Mouse (Mus musculus) hindbrain, embryonic 12.5 days (tissue): ENCODE results near the gene Mast2. TPM values are rescaled to one million over a fixed set of nuclear protein-coding genes. Genes with fewer than 3 reads are reported as not detected.

ENCODE experiments used
- ATAC-seq: fragments of 200-750 bp; cut with Nextera tagmentation; 2 replicates; pipeline ENCODE4 v1.8.0; 2017; ENCODE audit warnings: moderate TSS enrichment; ENCODE audit not compliant: low FRiP score
- H3K27ac ChIP-seq: fragments of 300-500 bp; sonication (generic); 2 replicates; pipeline ENCODE4 v1.5.1; 2016; ENCODE audit warnings: mild to moderate bottlenecking
- H3K27me3 ChIP-seq: fragments of 300-500 bp; sonication (generic); 2 replicates; pipeline ENCODE4 v1.6.1; 2016; ENCODE audit warnings: mild to moderate bottlenecking
- H3K36me3 ChIP-seq: fragments of 300-500 bp; sonication (generic); 2 replicates; pipeline ENCODE4 v1.6.1; 2016; ENCODE audit warnings: mild to moderate bottlenecking
- H3K4me1 ChIP-seq: fragments of 300-500 bp; sonication (generic); 2 replicates; pipeline ENCODE4 v1.6.1; 2016
- H3K4me2 ChIP-seq: fragments of 300-500 bp; sonication (generic); replicated peaks from 2 replicates; pipeline ENCODE4 v1.6.1; 2016; ENCODE audit warnings: mild to moderate bottlenecking
- H3K4me3 ChIP-seq: fragments of 300-500 bp; sonication (generic); 2 replicates; pipeline ENCODE4 v1.5.1; 2016; ENCODE audit warnings: mild to moderate bottlenecking
- H3K9ac ChIP-seq: fragments of 300-500 bp; sonication (generic); 2 replicates; pipeline ENCODE4 v1.6.1; 2016; ENCODE audit warnings: mild to moderate bottlenecking, moderate library complexity
- H3K9me3 ChIP-seq: fragments of 300-500 bp; sonication (generic); replicated peaks from 2 replicates; pipeline ENCODE4 v1.6.1; 2016; ENCODE audit warnings: mild to moderate bottlenecking
- WGBS: fragments of 180-500 bp; shearing (Covaris S2); methylation state at CpG from one replicate; pipeline ENCODE4 v1.1.7; 2016; 5-methylcytosine and 5-hydroxymethylcytosine counted together
- polyA plus RNA-seq: library from polyadenylated mRNA; unstranded; fragments of >200 nt; fragmentation: Nextera tagmentation; extraction: Ambion mirVana; gene quantifications from 2 replicates; pipeline ENCODE4 v1.2.1, GENCODE M21; 2016

The Mast2 gene
- polyA plus RNA-seq, 1 experiment from 2014 or later = 43.2 TPM

DNA sequence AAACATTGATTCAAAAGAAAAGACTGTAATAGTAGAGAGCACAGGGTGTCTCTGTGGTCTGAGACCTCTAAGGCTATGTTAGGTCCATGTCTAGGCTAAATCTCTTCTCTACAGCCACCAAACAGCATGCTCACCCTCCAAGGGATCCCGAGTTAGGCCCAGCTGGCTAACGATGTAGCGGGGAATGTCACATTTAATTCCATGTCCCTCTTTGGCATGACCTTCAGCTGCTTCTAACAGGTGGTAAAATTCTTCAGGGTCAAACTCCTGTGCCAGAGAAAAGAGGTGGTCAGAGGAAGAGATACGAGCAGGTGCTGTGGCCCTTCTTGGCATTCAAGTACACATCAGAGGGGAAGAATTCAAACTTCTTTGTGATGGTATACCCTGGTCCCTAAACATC lies 146.4 kb downstream of the Mast2 start:
- Histone ChIP-seq H3K9ac (no peak overlapping the region), H3K4me3 (no peak overlapping the region), H3K9me3 (no peaks in the 10 kb centered on the region), H3K27me3 (no peaks in the 10 kb centered on the region), H3K4me2 (no peak overlapping the region), H3K36me3 (peaks cover 90% of the 10 kb centered on the region), H3K4me1 (no peaks in the 10 kb centered on the region), H3K27ac (no peak overlapping the region)
- ATAC-seq = no peak
- WGBS = 93% methylated on average over 4 of the region's 4 CpGs

DNA sequence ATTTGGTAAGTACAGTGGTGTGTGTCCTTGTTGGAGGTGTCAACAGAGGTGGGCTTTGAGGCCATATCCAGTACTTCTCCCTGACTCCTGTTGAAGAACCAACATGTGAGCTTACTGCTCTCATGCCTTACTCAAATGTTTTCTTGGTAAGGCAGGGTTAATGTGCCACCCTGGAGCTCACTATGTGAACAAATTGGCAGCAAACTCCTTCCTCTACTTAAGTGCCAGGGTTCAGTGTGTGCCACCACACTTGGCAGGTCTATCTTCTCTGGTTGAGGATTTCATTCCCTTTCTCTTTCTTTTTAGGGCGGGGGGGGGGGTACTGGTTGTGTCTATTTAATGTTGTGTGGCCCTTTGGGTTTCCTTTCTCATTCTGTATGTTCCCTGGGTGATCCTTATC lies 159.4 kb downstream of the Mast2 start:
- peaks cover 64% of the 10 kb centered on the region for H3K36me3 ChIP-seq
- no peak overlapping the region for H3K9ac ChIP-seq
- ATAC-seq = no peak
- H3K4me1 ChIP-seq = no peaks in the 10 kb centered on the region
- H3K9me3 ChIP-seq = no peaks in the 10 kb centered on the region
- no peaks in the 10 kb centered on the region for H3K27me3 ChIP-seq
- no peak overlapping the region for H3K27ac ChIP-seq
- no peak overlapping the region for H3K4me2 ChIP-seq
- no peak overlapping the region for H3K4me3 ChIP-seq
- WGBS = 11% methylated on average over 1 of the region's 1 CpGs

DNA sequence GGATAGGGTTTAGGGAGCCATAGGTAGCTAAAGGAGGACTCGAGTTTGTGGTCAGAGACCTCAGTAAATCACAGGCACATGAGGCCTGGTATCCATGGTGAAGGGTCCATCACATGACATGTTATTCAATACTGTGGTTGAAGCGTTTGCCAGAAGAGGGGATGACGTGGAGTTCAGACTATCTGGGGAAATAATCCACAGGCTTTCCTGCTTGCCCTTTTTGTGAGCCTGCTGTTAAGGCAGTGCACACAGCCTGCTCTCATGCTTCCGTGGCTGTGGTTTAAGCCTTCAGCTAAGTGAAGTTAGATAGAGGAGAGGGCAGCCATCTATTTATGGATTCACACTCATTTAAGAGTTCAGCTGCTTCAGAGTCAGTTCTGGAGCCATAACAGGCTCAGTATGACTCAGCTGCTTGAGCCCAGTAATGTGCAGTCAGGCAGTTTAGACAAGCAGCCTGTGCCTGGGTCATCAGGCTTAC lies 163.1 kb downstream of the Mast2 start:
- H3K27ac ChIP-seq = no peak overlapping the region
- H3K9me3 ChIP-seq = no peaks in the 10 kb centered on the region
- H3K27me3 ChIP-seq = no peaks in the 10 kb centered on the region
- no peak for ATAC-seq
- H3K4me3 ChIP-seq = no peak overlapping the region
- 72% methylated on average over 4 of the region's 4 CpGs for WGBS
- no peak overlapping the region for H3K9ac ChIP-seq
- H3K4me2 ChIP-seq = no peak overlapping the region
- H3K4me1 ChIP-seq = no peaks in the 10 kb centered on the region
- peaks cover 50% of the 10 kb centered on the region for H3K36me3 ChIP-seq

DNA sequence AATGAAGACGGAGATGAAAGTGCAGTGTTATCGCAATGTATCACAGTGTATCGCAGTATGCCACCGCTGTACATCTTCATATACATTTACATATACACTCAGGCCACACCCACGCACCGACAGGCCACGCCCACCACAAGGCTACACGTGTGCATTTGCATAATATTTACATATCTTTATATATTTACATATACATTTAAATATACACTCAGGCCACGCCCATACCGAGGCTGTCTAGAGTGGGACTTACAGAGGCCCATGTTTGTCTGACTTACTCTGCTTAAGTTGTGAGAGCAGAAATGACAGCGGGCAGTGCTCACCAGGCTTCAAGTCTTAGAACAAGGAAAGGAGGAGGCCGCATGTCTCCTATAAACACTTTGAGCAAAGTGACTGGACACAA lies 170.7 kb downstream of the Mast2 start:
- no peak; the same call in 1 of the 2 replicates for ATAC-seq
- no peaks in the 10 kb centered on the region for H3K27me3 ChIP-seq
- no peak overlapping the region for H3K4me3 ChIP-seq
- peaks cover 70% of the 10 kb centered on the region for H3K36me3 ChIP-seq
- no peak overlapping the region for H3K4me2 ChIP-seq
- H3K9ac ChIP-seq = no peak overlapping the region
- 89% methylated on average over 12 of the region's 12 CpGs for WGBS
- H3K9me3 ChIP-seq = no peaks in the 10 kb centered on the region
- no peak overlapping the region for H3K27ac ChIP-seq
- no peaks in the 10 kb centered on the region for H3K4me1 ChIP-seq

DNA sequence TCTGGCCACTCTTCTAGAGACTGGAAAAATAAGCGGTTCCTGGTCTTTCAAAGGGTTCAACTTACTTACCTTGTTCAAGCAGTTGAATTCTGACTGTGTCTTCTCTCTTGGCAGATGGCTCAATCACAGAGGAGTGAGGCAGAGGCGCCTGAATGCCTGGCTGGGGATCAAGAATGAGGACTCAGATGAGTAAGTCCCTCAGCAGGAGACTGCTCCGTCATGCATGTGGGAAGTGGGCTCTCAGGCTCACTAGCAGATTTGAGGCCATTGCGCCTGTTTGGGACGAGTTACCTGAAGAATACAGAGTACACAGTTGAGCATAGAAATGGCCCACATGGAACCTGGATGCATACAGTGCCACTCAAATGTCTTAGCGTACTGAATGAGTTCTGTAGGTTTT lies 172.4 kb downstream of the Mast2 start:
- no peak for ATAC-seq
- H3K27me3 ChIP-seq = no peaks in the 10 kb centered on the region
- peaks cover 80% of the 10 kb centered on the region for H3K36me3 ChIP-seq
- no peak overlapping the region for H3K4me2 ChIP-seq
- H3K27ac ChIP-seq = no peak overlapping the region
- H3K4me3 ChIP-seq = no peak overlapping the region
- no peaks in the 10 kb centered on the region for H3K9me3 ChIP-seq
- 95% methylated on average over 6 of the region's 6 CpGs for WGBS
- H3K9ac ChIP-seq = no peak overlapping the region
- H3K4me1 ChIP-seq = no peaks in the 10 kb centered on the region

DNA sequence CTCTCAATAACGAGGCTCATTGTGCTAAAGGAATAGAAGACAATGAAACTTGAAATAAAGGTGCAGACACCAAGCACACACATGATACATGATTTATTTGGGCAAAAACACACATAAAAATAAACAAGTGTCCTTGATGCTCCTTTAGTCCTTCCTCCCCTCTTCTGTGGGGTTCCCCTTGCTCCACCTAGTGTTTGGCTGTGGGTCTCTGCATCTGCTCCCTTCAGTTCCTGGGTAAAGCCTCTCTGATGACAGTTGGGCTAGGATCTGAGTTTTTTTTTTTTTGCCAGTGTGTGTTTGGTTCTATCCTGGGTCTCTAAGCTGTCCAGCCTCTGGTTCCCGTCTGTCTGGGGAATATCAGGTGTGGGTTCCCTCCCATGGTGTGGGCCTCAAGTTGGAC lies 181.8 kb downstream of the Mast2 start:
- H3K36me3 ChIP-seq = peaks cover 58% of the 10 kb centered on the region

DNA sequence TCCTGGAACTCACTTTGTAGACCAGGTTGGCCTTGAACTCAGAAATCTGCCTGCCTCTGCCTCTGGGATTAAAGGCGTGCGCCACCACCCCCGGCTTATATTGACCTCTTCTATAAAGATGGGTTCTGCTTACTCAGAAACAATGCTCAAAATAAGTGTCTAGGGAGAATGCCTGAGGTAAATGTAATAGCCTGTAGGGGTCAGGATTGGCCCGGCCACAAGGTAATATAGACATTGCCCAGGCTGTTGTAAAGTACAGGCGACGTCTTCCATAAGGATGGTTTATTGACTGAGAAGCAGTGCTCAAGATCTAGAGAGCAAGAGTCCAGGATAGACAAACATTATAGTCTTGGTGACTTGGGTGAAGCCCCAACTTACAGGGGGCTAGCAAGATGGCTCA lies 195.8 kb downstream of the Mast2 start:
- peaks cover 58% of the 10 kb centered on the region for H3K36me3 ChIP-seq
- 94% methylated on average over 6 of the region's 6 CpGs for WGBS
- no peaks in the 10 kb centered on the region for H3K9me3 ChIP-seq
- H3K9ac ChIP-seq = no peak overlapping the region
- no peak overlapping the region for H3K27ac ChIP-seq
- H3K4me3 ChIP-seq = no peak overlapping the region
- H3K4me2 ChIP-seq = no peak overlapping the region
- H3K4me1 ChIP-seq = no peaks in the 10 kb centered on the region
- ATAC-seq = no peak
- no peaks in the 10 kb centered on the region for H3K27me3 ChIP-seq

More for the DNA sequence above, 181.8 kb downstream of the Mast2 start:
- no peaks in the 10 kb centered on the region for H3K4me1 ChIP-seq
- 88% methylated on average over 2 of the region's 2 CpGs for WGBS
- H3K27ac ChIP-seq = no peak overlapping the region
- H3K27me3 ChIP-seq = no peaks in the 10 kb centered on the region
- no peak for ATAC-seq
- no peaks in the 10 kb centered on the region for H3K9me3 ChIP-seq
- no peak overlapping the region for H3K4me3 ChIP-seq
- no peak overlapping the region for H3K9ac ChIP-seq
- H3K4me2 ChIP-seq = no peak overlapping the region

Other genes with a start within 250 kb of the Mast2 start
- 108 and 113 TPM in 2 replicates for gene Pik3r3, start 242.6 kb downstream of the Mast2 start, polyA plus RNA-seq
- 15.4 and 15.6 TPM in 2 replicates for gene Ipp, start 43.4 kb upstream of the Mast2 start, polyA plus RNA-seq
- gene Tmem69, start 91.8 kb upstream of the Mast2 start, polyA plus RNA-seq = 25.2 and 29.0 TPM in 2 replicates
- gene Gpbp1l1, start 93.5 kb upstream of the Mast2 start, polyA plus RNA-seq = 25.4 and 28.8 TPM in 2 replicates
- gene Ccdc17, start 132.5 kb upstream of the Mast2 start, polyA plus RNA-seq = 3.8 and 4.8 TPM in 2 replicates
- 183 and 186 TPM in 2 replicates for gene Nasp, start 163.8 kb upstream of the Mast2 start, polyA plus RNA-seq
- 566 and 569 TPM in 2 replicates for gene Akr1a1, start 187.5 kb upstream of the Mast2 start, polyA plus RNA-seq
- gene Prdx1, start 221.4 kb upstream of the Mast2 start, polyA plus RNA-seq = 731 and 767 TPM in 2 replicates
- gene Mmachc, start 244.2 kb upstream of the Mast2 start, polyA plus RNA-seq = 26.0 and 26.2 TPM in 2 replicates
- 22.4 and 23.6 TPM in 2 replicates for gene Ccdc163, start 244.3 kb upstream of the Mast2 start, polyA plus RNA-seq